Mouse (Mus musculus) kidney, embryonic 16.5 days (tissue): Measurements from ENCODE around the gene Iqgap1. TPM values are rescaled to one million over a fixed set of nuclear protein-coding genes. Genes with fewer than 3 reads are reported as not detected.

Experiments used
- ATAC-seq: fragments of 200-750 bp; cut with Nextera tagmentation; 2 replicates; pipeline ENCODE4 v1.8.0; 2017; ENCODE audit warnings: moderate TSS enrichment; ENCODE audit not compliant: low FRiP score, low TSS enrichment
- H3K27ac ChIP-seq: fragments of 300-500 bp; sonication (generic); 2 replicates; pipeline ENCODE4 v1.5.1; 2014; ENCODE audit warnings: low read length
- H3K27me3 ChIP-seq: fragments of 300-500 bp; sonication (generic); 2 replicates; pipeline ENCODE4 v1.6.1; 2014; ENCODE audit warnings: low read length, control low read depth, mixed read lengths; ENCODE audit not compliant: insufficient read depth
- H3K36me3 ChIP-seq: fragments of 300-500 bp; sonication (generic); 2 replicates; pipeline ENCODE4 v1.6.1; 2014; ENCODE audit warnings: low read length, control low read depth, mixed read lengths; ENCODE audit not compliant: insufficient read depth
- H3K4me1 ChIP-seq: fragments of 300-500 bp; sonication (generic); 2 replicates; pipeline ENCODE4 v1.6.1; 2014; ENCODE audit warnings: low read length, control low read depth, mixed read lengths; ENCODE audit not compliant: insufficient read depth
- H3K4me2 ChIP-seq: fragments of 300-500 bp; sonication (generic); replicated peaks from 2 replicates; pipeline ENCODE4 v1.6.1; 2014; ENCODE audit warnings: low read depth, low read length
- H3K4me3 ChIP-seq: fragments of 300-500 bp; sonication (generic); 2 replicates; pipeline ENCODE4 v1.5.1; 2014; ENCODE audit warnings: mild to moderate bottlenecking, low read length
- H3K9ac ChIP-seq: fragments of 300-500 bp; sonication (generic); replicated peaks from 2 replicates; pipeline ENCODE4 v1.6.1; 2014; ENCODE audit warnings: low read length
- H3K9me3 ChIP-seq: fragments of 300-500 bp; sonication (generic); 2 replicates; pipeline ENCODE4 v1.6.1; 2016; ENCODE audit warnings: low read length, control low read depth
- WGBS: fragments of 180-500 bp; shearing (Covaris S2); extraction: QIAGEN DNeasy Blood & Tissue Kit; methylation state at CpG from one replicate; pipeline ENCODE4 v1.1.7; 2014; 5-methylcytosine and 5-hydroxymethylcytosine counted together
- polyA plus RNA-seq: library from polyadenylated mRNA; unstranded; fragments of >200 nt; fragmentation: Nextera tagmentation; extraction: Ambion mirVana; gene quantifications from 2 replicates; pipeline ENCODE4 v1.2.1, GENCODE M21; 2015

The Iqgap1 gene
- polyA plus RNA-seq, 1 experiment from 2014 or later: 97.7 TPM

- Histone ChIP-seq H3K4me3 (no peak overlapping the region), H3K4me2 (no peak overlapping the region), H3K4me1 (peaks cover 29% of the 10 kb centered on the region), H3K36me3 (no peaks in the 10 kb centered on the region), H3K9me3 (no peaks in the 10 kb centered on the region), H3K9ac (no peak overlapping the region), H3K27ac (no peak overlapping the region), H3K27me3 (no peaks in the 10 kb centered on the region)
- 49% methylated on average over 4 of the region's 4 CpGs for WGBS
- no peak for ATAC-seq
Observed at GRCm38 (mm10) chr7:80820838-80821237, 4.9 kb downstream of the Iqgap1 start.

- no peaks in the 10 kb centered on the region for H3K27me3 ChIP-seq
- no peak overlapping the region for H3K9ac ChIP-seq
- H3K36me3 ChIP-seq: no peaks in the 10 kb centered on the region
- no peak overlapping the region for H3K4me2 ChIP-seq
- ATAC-seq: no peak
- no peaks in the 10 kb centered on the region for H3K9me3 ChIP-seq
- no peak overlapping the region for H3K27ac ChIP-seq
- WGBS: 58% methylated on average over 5 of the region's 5 CpGs
- no peak overlapping the region for H3K4me3 ChIP-seq
- no peaks in the 10 kb centered on the region for H3K4me1 ChIP-seq
Observed at GRCm38 (mm10) chr7:80816641-80817040, 9.1 kb downstream of the Iqgap1 start.

GRCm38 (mm10) chr7:80813397-80813796 lies 12.4 kb downstream of the Iqgap1 start:
- no peak for ATAC-seq
- 77% methylated on average over 4 of the region's 4 CpGs for WGBS

DNA sequence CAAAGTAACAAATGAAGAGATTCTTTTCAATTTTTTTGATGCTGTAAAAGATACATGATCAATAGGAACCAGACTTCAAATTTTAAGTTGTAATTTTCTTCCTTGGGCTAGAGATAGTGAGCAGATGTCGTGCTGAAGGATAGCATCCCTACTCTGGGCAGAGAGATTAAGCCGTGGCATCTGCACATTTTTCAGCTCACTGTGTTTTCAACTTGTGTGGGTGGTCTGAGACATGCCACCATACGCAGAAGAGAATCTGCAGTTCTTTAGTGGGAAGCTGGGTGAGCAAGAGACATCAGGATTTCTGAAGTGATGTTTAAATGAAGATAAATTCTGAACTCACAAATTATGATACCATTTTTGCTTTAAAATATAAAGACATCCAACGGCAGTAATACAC lies 19.4 kb downstream of the Iqgap1 start:
- H3K27me3 ChIP-seq: no peaks in the 10 kb centered on the region
- H3K4me2 ChIP-seq: no peak overlapping the region
- H3K4me3 ChIP-seq: no peak overlapping the region
- H3K4me1 ChIP-seq: peaks cover 14% of the 10 kb centered on the region
- 71% methylated on average over 4 of the region's 4 CpGs for WGBS
- no peak for ATAC-seq
- H3K9me3 ChIP-seq: no peaks in the 10 kb centered on the region
- H3K9ac ChIP-seq: no peak overlapping the region
- H3K27ac ChIP-seq: no peak overlapping the region
- H3K36me3 ChIP-seq: no peaks in the 10 kb centered on the region

More at GRCm38 (mm10) chr7:80813397-80813796, 12.4 kb downstream of the Iqgap1 start:
- H3K9me3 ChIP-seq: no peaks in the 10 kb centered on the region
- no peaks in the 10 kb centered on the region for H3K27me3 ChIP-seq
- H3K4me2 ChIP-seq: no peak overlapping the region
- no peaks in the 10 kb centered on the region for H3K36me3 ChIP-seq
- H3K27ac ChIP-seq: no peak overlapping the region
- no peak overlapping the region for H3K9ac ChIP-seq
- no peaks in the 10 kb centered on the region for H3K4me1 ChIP-seq
- no peak overlapping the region for H3K4me3 ChIP-seq

DNA sequence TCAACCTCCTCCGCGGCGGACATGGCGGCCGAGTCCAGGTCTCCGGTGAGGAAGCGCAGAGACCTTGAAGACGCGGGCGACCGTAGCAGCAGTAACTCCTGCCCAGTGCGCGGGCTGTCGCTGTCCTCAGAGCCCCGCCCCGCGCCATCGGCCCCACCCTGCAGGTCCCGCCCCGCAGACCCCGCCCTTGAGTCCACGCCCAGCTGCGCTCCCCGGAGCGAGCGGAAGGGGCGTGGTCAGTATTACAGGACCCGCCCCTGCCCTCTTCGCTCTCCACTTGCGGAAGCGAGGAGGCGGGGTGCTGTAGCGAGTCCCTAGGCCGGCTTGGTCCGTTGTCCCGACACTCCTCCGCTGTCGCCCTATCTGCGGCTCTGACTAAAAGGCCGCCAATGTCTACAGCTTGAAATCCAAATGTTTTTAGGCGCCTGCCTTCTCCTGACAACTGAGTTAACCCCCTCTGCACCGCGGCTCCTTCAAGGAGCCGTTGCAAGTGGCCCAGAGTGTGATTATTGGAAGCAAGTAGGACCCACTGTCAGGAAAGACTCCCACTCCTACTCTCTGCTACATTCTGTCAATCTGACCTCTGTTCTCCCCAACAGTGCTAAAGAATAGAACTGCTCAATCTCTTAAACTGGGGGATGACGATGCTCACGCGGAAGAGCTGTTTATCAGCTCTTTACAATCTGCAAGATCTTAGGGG lies 22.5 kb downstream of the Iqgap1 start:
- Histone ChIP-seq H3K36me3 (peaks cover 13% of the 10 kb centered on the region), H3K27ac (peak overlapping the region; percentile 82), H3K9ac (peak overlapping the region; percentile 85), H3K4me3 (peak overlapping the region; percentile 74), H3K4me1 (peaks cover 14% of the 10 kb centered on the region), H3K4me2 (peak overlapping the region; percentile 82), H3K27me3 (no peaks in the 10 kb centered on the region), H3K9me3 (no peaks in the 10 kb centered on the region)
- under 1% methylated on average over 39 of the region's 47 CpGs for WGBS
- ATAC-seq: peak; percentile 99

- peak overlapping the region; percentile 82 for H3K4me2 ChIP-seq
Observed at GRCm38 (mm10) chr7:80802412-80803160, 23.2 kb downstream of the Iqgap1 start.

DNA sequence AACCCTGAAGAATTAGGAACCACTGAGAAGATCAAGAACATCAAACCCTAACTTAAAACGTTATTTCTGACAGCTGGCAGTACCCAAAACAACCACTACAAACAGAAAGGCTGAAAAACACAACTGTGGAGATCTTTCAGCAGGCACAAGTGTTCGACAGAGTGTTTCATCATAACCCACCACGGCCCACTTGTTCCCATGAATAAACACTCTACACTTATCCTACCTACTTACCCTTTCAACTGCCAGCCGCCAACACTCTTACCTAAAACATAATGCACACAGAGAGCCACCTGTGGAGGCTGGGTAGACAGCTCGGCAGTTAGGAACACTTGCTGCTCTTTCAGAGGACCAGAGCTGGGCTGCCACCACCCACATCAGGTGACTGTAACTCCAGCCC lies 26.5 kb downstream of the Iqgap1 start:
- H3K9me3 ChIP-seq: no peaks in the 10 kb centered on the region
- H3K27ac ChIP-seq: no peak overlapping the region
- WGBS: 79% methylated on average over 5 of the region's 5 CpGs
- ATAC-seq: no peak
- no peak overlapping the region for H3K4me3 ChIP-seq
- H3K4me2 ChIP-seq: no peak overlapping the region
- no peak overlapping the region for H3K9ac ChIP-seq
- no peaks in the 10 kb centered on the region for H3K27me3 ChIP-seq
- H3K36me3 ChIP-seq: peaks cover 39% of the 10 kb centered on the region
- H3K4me1 ChIP-seq: peaks cover 14% of the 10 kb centered on the region

More at GRCm38 (mm10) chr7:80802412-80803160, 23.2 kb downstream of the Iqgap1 start:
- Histone ChIP-seq H3K4me3 (peak overlapping the region; percentile 74), H3K4me1 (peaks cover 14% of the 10 kb centered on the region), H3K27me3 (no peaks in the 10 kb centered on the region), H3K27ac (peak overlapping the region; percentile 82), H3K9me3 (no peaks in the 10 kb centered on the region), H3K36me3 (peaks cover 18% of the 10 kb centered on the region), H3K9ac (peak overlapping the region; percentile 85)
- WGBS: under 1% methylated on average over 37 of the region's 37 CpGs
- peak; percentile 75; the same call in 1 of the 2 replicates for ATAC-seq

GRCm38 (mm10) chr7:80796805-80797567 lies 28.8 kb downstream of the Iqgap1 start:
- no peak for ATAC-seq
- Histone ChIP-seq H3K27ac (peak overlapping the region; percentile 18; the same call in 1 of the 2 replicates), H3K4me1 (peaks cover 13% of the 10 kb centered on the region), H3K9me3 (no peaks in the 10 kb centered on the region), H3K4me2 (no peak overlapping the region), H3K27me3 (no peaks in the 10 kb centered on the region), H3K36me3 (peaks cover 50% of the 10 kb centered on the region), H3K9ac (no peak overlapping the region), H3K4me3 (no peak overlapping the region)
- WGBS: 65% methylated on average over 15 of the region's 15 CpGs

DNA sequence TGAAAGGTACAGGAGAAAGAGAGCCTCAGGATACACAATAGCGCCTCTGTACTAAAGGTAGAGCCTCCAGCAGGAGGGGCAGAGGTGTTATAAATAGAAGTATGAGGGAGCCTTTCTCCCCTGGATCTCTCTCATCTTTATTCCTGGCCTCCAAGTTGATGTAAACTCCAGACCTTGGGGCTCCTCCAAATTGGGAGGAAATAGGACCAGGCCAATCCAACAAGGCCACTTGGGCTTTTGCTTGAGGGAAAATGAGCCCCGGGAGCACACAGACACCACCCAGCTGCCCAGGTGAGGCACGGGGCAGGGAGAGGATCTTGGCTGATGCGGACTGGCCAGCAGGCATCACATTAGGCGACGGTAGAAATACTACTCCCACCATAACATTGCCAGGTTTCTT lies 29.5 kb downstream of the Iqgap1 start:
- WGBS: 74% methylated on average over 6 of the region's 6 CpGs
- ATAC-seq: no peak
- no peaks in the 10 kb centered on the region for H3K27me3 ChIP-seq
- no peak overlapping the region for H3K4me3 ChIP-seq
- H3K27ac ChIP-seq: peak overlapping the region; percentile 6; the same call in 1 of the 2 replicates
- no peak overlapping the region for H3K9ac ChIP-seq
- peaks cover 15% of the 10 kb centered on the region for H3K4me1 ChIP-seq
- H3K36me3 ChIP-seq: peaks cover 50% of the 10 kb centered on the region
- no peaks in the 10 kb centered on the region for H3K9me3 ChIP-seq
- H3K4me2 ChIP-seq: no peak overlapping the region
